Mouse (Mus musculus) cerebellum, adult 11-12 months (tissue): Measurements from ENCODE around the gene Gm20716.
A peak's percentile ranks its signal among the peaks of the same experiment; 100 is the strongest.

Experiments used
- DNase-seq: peaks from one replicate; pipeline ENCODE4 v3.0.0; 2022

The Gm20716 gene

GRCm38 (mm10) chr2:168223326-168223725, 6.8 kb downstream of the Gm20716 start:
- DNase-seq = no peak

DNA sequence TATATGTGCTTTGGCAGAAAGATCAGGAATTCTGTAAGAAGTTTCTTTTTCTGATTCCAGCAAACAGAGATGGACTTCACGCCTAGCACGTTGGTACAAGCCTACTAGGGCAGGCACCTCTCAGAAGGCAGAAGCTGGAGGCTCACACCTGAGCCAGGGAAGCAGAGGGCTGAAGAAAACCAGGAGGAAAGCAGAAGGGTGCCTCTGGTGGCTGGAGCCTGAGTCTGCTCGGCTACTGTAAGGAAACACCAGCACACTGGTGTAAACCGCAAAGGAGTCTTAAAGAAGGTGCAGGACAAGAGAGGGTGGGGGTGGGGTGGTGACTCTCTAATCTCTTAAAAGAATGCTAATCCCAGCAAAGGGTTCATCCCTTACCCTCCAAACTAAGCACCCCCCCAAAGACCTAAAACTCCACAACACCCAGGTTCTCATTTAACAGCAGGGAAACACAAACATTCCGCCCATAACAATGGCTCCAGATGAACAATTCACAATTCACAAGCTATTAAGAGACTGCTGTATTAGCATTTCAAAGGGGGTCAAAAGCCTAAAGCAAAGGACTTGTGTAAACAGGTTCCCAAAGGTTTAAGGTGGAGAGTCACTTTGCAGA, 16.3 kb downstream of the Gm20716 start:
- no peak for DNase-seq

GRCm38 (mm10) chr2:168207883-168208282, 22.3 kb downstream of the Gm20716 start:
- no peak for DNase-seq

DNA sequence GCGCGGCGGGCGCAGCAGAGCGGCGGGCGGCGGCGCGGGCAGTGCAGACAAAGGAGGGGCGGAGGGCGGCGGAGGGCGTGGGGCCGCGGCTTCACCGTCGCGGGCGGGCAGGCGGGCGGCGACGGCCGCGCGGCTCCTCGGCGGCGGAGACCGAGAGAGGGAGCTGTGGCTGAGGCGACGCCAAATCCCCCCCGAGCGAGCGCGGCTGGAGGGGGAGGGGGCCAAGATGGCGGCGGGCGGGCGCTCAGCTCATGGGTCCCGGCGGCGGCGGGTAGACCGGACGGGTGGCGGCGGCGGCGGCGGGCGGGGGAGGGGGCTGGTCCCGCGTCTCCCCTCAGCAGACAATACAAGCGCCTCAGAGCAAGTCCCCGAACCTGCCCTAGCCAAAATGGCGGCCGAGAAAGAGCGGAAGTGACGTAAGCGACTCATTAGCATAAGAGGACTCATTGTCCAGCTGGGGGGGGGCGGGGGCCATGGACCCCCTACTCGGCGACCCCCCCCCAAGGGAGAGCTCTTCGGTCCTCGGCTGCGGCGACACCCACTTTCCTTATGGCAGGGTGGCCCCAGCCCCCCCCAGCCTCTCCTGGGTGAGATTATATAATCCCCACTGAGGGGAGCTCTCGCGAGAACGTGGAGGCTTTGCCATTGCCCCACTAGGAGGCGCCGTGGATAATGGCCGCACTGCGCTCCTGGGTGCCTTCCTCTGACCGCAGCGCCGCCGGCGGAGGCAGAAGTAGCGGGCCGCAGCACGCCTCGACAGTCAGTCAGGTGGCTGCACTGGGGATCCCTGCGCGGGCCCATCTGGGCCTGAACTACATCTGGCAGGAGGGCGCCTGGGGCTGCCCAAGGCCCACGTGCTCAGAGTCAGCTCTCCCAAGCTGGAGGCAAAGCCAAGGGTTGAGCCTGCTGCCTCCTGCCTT, 23.2 kb downstream of the Gm20716 start, which contains the start of gene Adnp:
Gene Adnp, minus strand, starts transcription at position 388 of the 920 bp plus-strand sequence.
- peak; percentile 93 for DNase-seq

DNA sequence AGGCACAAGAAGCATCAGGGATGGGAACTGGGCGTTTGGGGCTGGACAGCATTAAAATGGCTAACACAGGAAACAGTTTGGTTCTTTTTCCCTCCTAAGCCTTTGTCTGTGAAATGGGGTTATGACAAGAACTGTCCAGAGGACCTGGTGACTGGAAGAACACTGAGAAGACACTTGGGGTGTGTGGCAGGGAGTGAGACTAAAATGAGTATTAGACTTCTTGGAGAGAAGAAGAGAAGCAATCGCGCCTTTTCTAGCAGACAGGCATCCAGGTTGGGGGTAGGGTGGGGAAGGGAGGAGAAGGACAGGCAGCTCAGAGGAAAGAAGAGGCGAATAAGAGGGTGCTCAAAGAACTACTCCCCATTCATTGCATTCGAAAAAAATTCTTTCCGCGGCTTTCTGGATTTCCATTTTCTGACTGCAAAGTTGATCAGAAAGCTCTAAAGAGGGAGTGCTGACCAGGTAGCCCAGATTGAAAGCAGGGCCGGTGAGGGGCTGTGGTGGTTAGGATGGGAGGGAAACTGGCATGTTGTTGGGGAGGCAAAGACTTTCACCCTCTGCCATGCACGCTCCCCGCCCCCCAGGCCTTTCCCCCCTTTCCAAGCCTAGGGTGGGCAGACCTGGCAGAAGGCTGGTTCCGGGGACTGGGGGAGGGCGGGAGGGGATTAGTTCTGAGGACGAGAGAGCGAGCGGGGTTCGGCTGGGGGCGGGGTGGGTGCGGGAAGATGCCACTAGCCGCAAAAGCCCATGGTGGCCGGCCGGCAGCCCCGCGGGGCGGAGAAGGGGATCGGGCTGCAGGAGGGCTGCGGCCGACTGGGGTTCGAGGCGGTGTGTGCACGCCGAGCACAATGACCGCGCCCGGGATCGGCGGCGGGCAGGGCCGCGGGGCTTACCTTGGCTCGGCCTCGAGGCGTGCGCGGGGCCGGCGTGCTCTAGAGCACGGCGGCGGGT, 24.2 kb downstream of the Gm20716 start:
- peak; percentile 62 for DNase-seq

DNA sequence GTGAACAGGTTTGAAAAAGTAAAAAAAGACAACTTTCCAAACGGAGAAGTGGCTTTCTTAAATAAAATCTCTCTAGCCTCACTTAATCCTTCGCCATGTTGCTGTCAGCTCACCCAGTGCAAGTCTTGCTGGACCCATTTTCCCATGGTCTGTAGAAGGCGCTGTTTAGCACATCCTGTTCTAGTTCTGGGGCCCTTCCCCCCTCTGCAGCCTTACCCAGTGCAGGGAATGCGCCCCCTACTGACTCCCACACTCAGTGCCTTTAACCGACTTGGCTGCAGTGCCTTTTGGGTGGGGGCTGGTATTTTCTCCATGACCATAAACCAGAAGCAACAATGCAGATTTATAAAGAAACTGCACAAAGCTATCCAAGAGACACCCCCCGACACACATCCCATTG, 24.9 kb downstream of the Gm20716 start:
- DNase-seq = peak; percentile 83

- DNase-seq = no peak
These were observed 25.6 kb downstream of the Gm20716 start for GRCm38 (mm10) chr2:168204476-168204999.

DNA sequence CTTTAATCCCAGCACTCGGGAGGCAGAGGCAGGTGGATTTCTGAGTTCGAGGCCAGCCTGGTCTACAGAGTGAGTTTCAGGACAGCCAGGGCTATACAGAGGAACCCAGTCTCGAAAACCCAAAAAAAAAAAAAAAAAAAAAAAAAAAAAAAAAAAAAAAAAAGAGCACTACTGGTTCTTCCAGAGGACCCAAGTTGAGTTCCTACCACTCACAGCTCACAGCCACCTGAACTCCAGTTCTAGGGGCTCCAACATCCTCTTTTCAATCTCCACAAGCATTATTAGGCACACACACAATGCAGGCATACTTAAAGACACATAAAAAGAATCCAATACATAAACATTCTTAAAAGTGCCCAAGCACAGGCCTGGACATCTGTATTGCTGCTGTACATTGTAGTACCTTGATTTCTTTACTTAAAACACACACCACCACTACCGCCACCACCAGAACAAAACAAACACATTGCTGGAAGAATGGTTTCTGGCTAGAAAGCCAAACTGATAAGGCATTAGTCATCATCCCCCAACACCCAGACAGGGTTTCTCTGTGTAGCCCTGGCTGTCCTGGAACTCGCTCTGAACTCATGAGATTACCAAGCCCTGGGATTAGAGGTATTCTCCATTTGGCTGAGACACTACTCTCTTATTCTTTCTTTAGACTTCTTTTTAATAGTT, 30.0 kb downstream of the Gm20716 start:
- no peak for DNase-seq

- no peak for DNase-seq
These were observed 30.7 kb downstream of the Gm20716 start for GRCm38 (mm10) chr2:168199476-168199875.

GRCm38 (mm10) chr2:168198421-168198820, 31.7 kb downstream of the Gm20716 start:
- DNase-seq = no peak

DNA sequence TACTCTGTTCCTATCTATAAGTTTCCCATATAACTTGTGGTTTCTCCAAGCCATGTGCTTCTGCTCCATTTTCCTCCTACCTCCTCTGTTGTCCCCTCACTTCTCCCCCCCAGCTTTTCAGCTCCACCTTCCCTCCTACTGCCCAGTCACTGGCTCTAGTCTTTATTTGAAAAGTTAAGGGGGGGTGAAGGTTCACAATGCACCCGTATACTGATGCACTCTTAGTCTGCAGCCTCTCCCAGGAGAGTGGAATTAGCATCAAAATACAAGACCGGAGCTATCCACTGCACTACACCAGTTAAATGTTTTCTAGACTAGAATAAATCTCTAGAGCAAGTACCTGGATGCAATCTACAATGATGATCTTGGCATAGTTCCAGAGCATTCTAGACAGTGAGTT, 34.4 kb downstream of the Gm20716 start:
- DNase-seq = no peak

- DNase-seq = no peak
These were observed 36.5 kb downstream of the Gm20716 start for GRCm38 (mm10) chr2:168193685-168194084.

- DNase-seq = no peak
These were observed 38.3 kb downstream of the Gm20716 start for GRCm38 (mm10) chr2:168191856-168192255.

- no peak for DNase-seq
These were observed 54.2 kb downstream of the Gm20716 start for GRCm38 (mm10) chr2:168175946-168176345.

DNA sequence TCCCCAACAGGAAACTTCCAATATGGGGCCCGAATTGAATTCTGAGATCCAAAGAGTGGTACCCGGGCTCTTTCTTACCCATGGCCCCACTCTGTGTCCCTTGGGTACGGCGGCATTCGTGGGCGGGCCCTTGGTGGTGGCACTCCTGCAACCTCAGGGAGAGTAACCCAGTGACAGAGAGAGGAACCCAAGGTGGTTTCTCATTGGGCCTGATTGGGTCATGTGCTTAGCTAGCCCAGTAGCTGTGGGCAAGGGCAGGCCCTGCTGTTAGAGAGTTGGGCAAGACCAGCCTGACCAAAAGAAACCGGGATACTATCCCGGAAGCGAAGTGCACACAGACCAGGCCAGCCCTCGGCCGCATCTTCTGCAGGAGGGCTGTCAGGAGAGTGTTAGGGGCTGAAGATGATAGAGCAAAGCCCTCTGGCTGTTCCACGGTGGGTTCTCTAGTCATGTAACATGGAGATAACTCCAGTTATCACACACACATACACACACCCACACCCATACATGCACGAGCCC, 59.9 kb downstream of the Gm20716 start:
- DNase-seq = no peak

GRCm38 (mm10) chr2:168169800-168170113, 60.4 kb downstream of the Gm20716 start:
- DNase-seq = no peak

DNA sequence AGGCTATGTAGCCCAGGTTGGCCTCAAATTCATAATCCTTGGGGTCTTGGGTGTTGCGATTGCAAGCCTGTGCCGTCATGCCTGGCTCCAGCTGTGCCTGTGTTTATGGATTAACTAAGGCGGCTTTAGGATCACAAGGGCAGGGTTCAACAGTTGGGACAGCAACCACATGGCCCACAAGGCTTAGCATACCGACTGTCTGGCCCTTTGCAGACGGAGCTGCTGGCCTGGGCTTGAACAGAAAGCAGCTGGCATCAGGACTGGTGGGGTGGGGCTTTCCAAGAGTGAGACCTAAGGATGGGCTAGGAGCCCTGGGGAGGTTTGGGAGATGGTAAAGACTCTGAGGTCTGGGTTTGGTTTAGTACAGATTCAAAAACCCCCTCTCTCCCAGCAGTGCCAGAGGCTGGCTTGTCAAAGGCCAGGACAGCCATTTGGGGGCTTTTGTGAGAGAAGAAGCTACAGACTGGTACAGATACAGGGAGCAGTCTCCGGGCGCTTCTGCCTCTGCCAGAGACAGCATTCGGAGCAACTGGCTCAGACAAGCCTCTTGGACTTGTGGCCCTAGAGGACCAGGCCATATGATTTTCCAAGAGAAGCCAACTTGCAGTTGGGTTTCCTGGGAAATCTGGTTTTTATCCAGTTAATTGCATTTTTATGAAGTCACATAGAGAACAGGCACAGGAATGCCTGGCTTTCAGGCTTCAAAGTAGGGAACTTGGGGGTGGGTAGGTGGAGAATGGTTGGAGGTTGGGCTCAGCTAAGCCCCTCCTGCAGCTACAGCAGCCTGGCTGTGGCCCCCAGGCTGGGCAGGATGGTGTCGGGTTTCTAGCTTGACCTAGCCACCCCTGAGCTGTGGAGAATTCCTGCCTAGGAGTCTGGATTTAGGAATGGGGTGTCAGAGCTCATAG, 61.0 kb downstream of the Gm20716 start:
- DNase-seq = no peak

GRCm38 (mm10) chr2:168167781-168168180, 62.4 kb downstream of the Gm20716 start:
- no peak for DNase-seq

- no peak for DNase-seq
These were observed 63.3 kb downstream of the Gm20716 start for GRCm38 (mm10) chr2:168166750-168167460.

GRCm38 (mm10) chr2:168161978-168162377, 68.2 kb downstream of the Gm20716 start:
- DNase-seq = no peak
